Mouse (Mus musculus) MEL (cell line): ENCODE data around the gene Dtx4. TPM values are rescaled to one million over a fixed set of nuclear protein-coding genes. Genes with fewer than 3 reads are reported as not detected.
A peak's percentile ranks its signal among the peaks of the same experiment; 100 is the strongest.

ENCODE experiments used
- DNase-seq: peaks from one replicate; pipeline ENCODE4 v3.0.0; 2011; ENCODE audit warnings: low read depth, low spot score
- H3K27ac ChIP-seq: 2 replicates; pipeline ENCODE4 v1.5.1; 2012; ENCODE audit warnings: low read depth, mild to moderate bottlenecking, control low read depth, low read length, moderate library complexity; ENCODE audit not compliant: control insufficient read depth
- H3K27me3 ChIP-seq, 2 experiments: fragments of 150-350 bp in 1 of 2; sonication (generic) in 1 of 2; 2 replicates each; pipeline ENCODE4 v1.6.1; 2012; ENCODE audit warnings: low read length in 2 of 2, mild to moderate bottlenecking in 2 of 2, improper control_type of control experiment in 1 of 2, moderate library complexity in 1 of 2; ENCODE audit not compliant: insufficient read depth in 2 of 2, control insufficient read depth in 1 of 2
- H3K36me3 ChIP-seq, 2 experiments: 2 replicates each; pipeline ENCODE4 v1.6.1; 2012 to 2014; ENCODE audit warnings: low read length in 2 of 2, improper control_type of control experiment in 1 of 2, inconsistent platforms in 1 of 2, mild to moderate bottlenecking in 1 of 2; ENCODE audit not compliant: insufficient read depth in 2 of 2, control insufficient read depth in 1 of 2
- H3K4me1 ChIP-seq, 2 experiments: fragments of 150-350 bp in 1 of 2; sonication (generic) in 1 of 2; 2 replicates each; pipeline ENCODE4 v1.6.1; 2012; ENCODE audit warnings: low read length in 2 of 2, improper control_type of control experiment in 1 of 2, mild to moderate bottlenecking in 1 of 2; ENCODE audit not compliant: insufficient read depth in 2 of 2, control insufficient read depth in 1 of 2
- H3K4me3 ChIP-seq, 2 experiments: fragments of 150-350 bp in 1 of 2; sonication (generic) in 1 of 2; 2 replicates each; pipeline ENCODE4 v1.5.1; 2012; ENCODE audit warnings: low read depth in 2 of 2, low read length in 2 of 2, mild to moderate bottlenecking in 2 of 2, moderate library complexity in 2 of 2, control low read depth in 1 of 2, improper control_type of control experiment in 1 of 2; ENCODE audit not compliant: control insufficient read depth in 1 of 2, insufficient read depth in 1 of 2
- H3K79me2 ChIP-seq: 2 replicates; pipeline ENCODE4 v1.6.1; 2012; ENCODE audit warnings: mild to moderate bottlenecking, low read length, moderate library complexity; ENCODE audit not compliant: control insufficient read depth, poor library complexity, insufficient read depth
- H3K9ac ChIP-seq: 2 replicates; pipeline ENCODE4 v1.6.1; 2012; ENCODE audit warnings: low read depth, mild to moderate bottlenecking, control low read depth, low read length, moderate library complexity; ENCODE audit not compliant: control insufficient read depth, poor library complexity, severe bottlenecking
- H3K9me3 ChIP-seq: fragments of 150-350 bp; sonication (generic); replicated peaks from 2 replicates; pipeline ENCODE4 v1.6.1; 2012; ENCODE audit warnings: mild to moderate bottlenecking, low read length, improper control_type of control experiment, moderate library complexity; ENCODE audit not compliant: insufficient read depth
- BHLHE40 ChIP-seq: IDR thresholded peaks from 2 replicates; pipeline ENCODE4 v1.6.1; 2012; ENCODE audit warnings: low read depth, mild to moderate bottlenecking, inconsistent platforms, low read length, improper control_type of control experiment, borderline replicate concordance
- CHD2 ChIP-seq: IDR thresholded peaks from 2 replicates; pipeline ENCODE4 v1.6.1; 2011; ENCODE audit warnings: low read length, improper control_type of control experiment
- EP300 ChIP-seq, 2 experiments: IDR thresholded peaks; 2 replicates each; pipeline ENCODE4 v1.6.1; 2011; ENCODE audit warnings: improper control_type of control experiment in 2 of 2, low read length in 2 of 2, low read depth in 1 of 2, mild to moderate bottlenecking in 1 of 2
- GABPA ChIP-seq: IDR thresholded peaks from 2 replicates; pipeline ENCODE4 v1.6.1; 2012; ENCODE audit warnings: low read depth, mild to moderate bottlenecking, inconsistent platforms, low read length, improper control_type of control experiment, moderate library complexity
- MAFK ChIP-seq: IDR thresholded peaks from 2 replicates; pipeline ENCODE4 v1.6.1; 2011; ENCODE audit warnings: low read depth, mild to moderate bottlenecking, low read length, improper control_type of control experiment, borderline replicate concordance
- MAX ChIP-seq: IDR thresholded peaks from 2 replicates; pipeline ENCODE4 v1.6.1; 2011; ENCODE audit warnings: low read length, improper control_type of control experiment
- MAZ ChIP-seq: IDR thresholded peaks from 2 replicates; pipeline ENCODE4 v1.6.1; 2012; ENCODE audit warnings: low read depth, mild to moderate bottlenecking, inconsistent platforms, low read length, improper control_type of control experiment
- MEF2A ChIP-seq: IDR thresholded peaks from 2 replicates; pipeline ENCODE4 v1.6.1; 2014; ENCODE audit warnings: low read depth, mild to moderate bottlenecking, inconsistent platforms, low read length, improper control_type of control experiment; ENCODE audit not compliant: poor library complexity, insufficient replicate concordance, severe bottlenecking; ENCODE audit errors: extremely low read depth
- MYB ChIP-seq: IDR thresholded peaks from 2 replicates; pipeline ENCODE4 v1.6.1; 2011; ENCODE audit warnings: mild to moderate bottlenecking, low read depth, low read length, improper control_type of control experiment
- MYC ChIP-seq: IDR thresholded peaks from 2 replicates; pipeline ENCODE4 v1.6.1; 2011; ENCODE audit warnings: low read depth, mild to moderate bottlenecking, low read length, improper control_type of control experiment, moderate library complexity
- POLR2AphosphoS5 ChIP-seq: IDR thresholded peaks from 2 replicates; pipeline ENCODE4 v1.6.1; 2012; ENCODE audit warnings: low read depth, borderline replicate concordance, mild to moderate bottlenecking, inconsistent platforms, low read length, moderate library complexity, mixed read lengths
- RAD21 ChIP-seq: IDR thresholded peaks from 2 replicates; pipeline ENCODE4 v1.6.1; 2011; ENCODE audit warnings: mild to moderate bottlenecking, low read depth, low read length, improper control_type of control experiment
- RCOR1 ChIP-seq: IDR thresholded peaks from 2 replicates; pipeline ENCODE4 v1.6.1; 2012; ENCODE audit warnings: low read depth, mild to moderate bottlenecking, inconsistent platforms, low read length, improper control_type of control experiment
- SIN3A ChIP-seq: IDR thresholded peaks from 2 replicates; pipeline ENCODE4 v1.6.1; 2012; ENCODE audit warnings: low read length, improper control_type of control experiment, inconsistent platforms
- SMC3 ChIP-seq: IDR thresholded peaks from 2 replicates; pipeline ENCODE4 v1.6.1; 2011; ENCODE audit warnings: low read depth, low read length, improper control_type of control experiment
- TBP ChIP-seq: IDR thresholded peaks from 2 replicates; pipeline ENCODE4 v1.8.0; 2011; ENCODE audit warnings: low read depth, low read length, improper control_type of control experiment
- USF1 ChIP-seq: IDR thresholded peaks from 2 replicates; pipeline ENCODE4 v1.6.1; 2014; ENCODE audit warnings: low read depth, mild to moderate bottlenecking, inconsistent platforms, low read length, improper control_type of control experiment, moderate library complexity
- USF2 ChIP-seq, 2 experiments: IDR thresholded peaks; 2 replicates each; pipeline ENCODE4 v1.6.1; 2011 to 2012; ENCODE audit warnings: improper control_type of control experiment in 2 of 2, low read length in 2 of 2, borderline replicate concordance in 1 of 2, inconsistent platforms in 1 of 2, low read depth in 1 of 2, mild to moderate bottlenecking in 1 of 2; ENCODE audit not compliant: insufficient read depth in 1 of 2
- ZC3H11A ChIP-seq: IDR thresholded peaks from 2 replicates; pipeline ENCODE4 v1.6.1; 2012; ENCODE audit warnings: low read depth, mild to moderate bottlenecking, inconsistent platforms, low read length, improper control_type of control experiment
- ZMIZ1 ChIP-seq: IDR thresholded peaks from 2 replicates; pipeline ENCODE4 v1.6.1; 2012; ENCODE audit warnings: low read depth, mild to moderate bottlenecking, inconsistent platforms, low read length, improper control_type of control experiment, moderate library complexity
- ZNF384 ChIP-seq: IDR thresholded peaks from 2 replicates; pipeline ENCODE4 v1.6.1; 2012; ENCODE audit warnings: low read depth, mild to moderate bottlenecking, inconsistent platforms, low read length, improper control_type of control experiment
- polyA plus RNA-seq, 2 experiments: library from polyadenylated mRNA; stranded (reverse) in 1 of 2; unstranded in 1 of 2; fragments of >175 nt in 1 of 2; fragments of >200 nt in 1 of 2; gene quantifications; 2 replicates each; pipeline versions ENCODE4 v1.2.1 to v1.2.4; 2012; ENCODE audit warnings: low replicate concordance in 2 of 2, low read depth in 1 of 2; ENCODE audit not compliant: insufficient read length in 2 of 2, insufficient read depth in 1 of 2, missing spikeins in 1 of 2
- total RNA-seq: library from RNA; depleted of rRNA; stranded (reverse); fragments of 300-350 nt; gene quantifications from 2 replicates; pipeline ENCODE4 v1.2.3, GENCODE M21; 2012

Dtx4 gene
- total and polyA plus RNA-seq, 3 experiments, result 2.2 to 8.8 TPM; not detected in 1

DNA sequence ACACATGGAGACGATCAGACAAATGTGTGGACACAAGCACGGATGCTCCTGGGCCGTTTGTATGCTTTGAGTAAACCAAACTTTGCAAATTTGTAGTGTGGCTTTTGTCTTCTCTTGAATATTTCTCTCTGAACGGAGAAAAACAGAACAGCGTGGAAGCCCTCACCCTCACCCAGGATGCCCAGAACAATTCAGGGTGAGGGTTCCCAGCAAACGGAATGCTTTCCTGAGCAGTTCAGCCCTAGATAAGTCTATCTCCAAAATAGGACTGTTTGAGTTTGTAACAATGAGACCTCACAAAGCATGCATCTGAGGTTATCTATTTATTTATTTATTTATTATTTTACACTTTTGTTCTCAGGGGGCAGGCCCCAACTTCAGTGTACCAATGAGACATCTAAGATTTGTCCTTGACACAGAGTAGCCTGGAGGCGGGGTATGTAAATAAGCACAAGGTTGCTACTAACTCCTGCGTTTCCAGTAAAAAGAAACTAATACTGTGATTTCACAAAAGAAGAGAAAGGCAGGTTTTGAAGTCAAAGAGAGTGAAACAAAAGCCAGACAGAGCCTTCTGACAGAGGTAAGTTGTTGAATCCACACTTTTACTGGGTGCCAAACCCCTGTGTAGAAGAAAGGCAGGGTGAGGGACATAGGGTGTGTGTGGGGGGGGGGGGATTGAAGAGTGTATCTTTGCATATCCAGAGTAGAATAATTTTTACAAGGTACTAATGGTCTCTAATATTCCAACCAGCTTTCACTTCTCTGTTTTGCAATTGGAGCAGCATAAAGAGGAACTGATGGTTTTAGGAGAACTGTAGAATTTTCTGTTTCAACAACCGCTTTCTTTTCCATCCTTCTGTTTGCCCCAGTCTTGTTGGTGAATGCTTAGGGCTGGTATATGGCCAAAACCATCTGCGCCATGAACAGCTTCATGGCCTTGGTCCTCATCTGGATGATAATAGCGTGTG, 40.7 kb downstream of the Dtx4 start, which contains the start of gene Mpeg1:
TSS of gene Mpeg1 (plus strand) at position 498 of the 968 bp plus-strand sequence.
- H3K79me2 ChIP-seq, result no peaks in the 10 kb centered on the region
- peak; percentile 20 for DNase-seq
- H3K27ac ChIP-seq, result no peak within 1 kb of the TSS
- no peak within 1 kb of the TSS for H3K4me3 ChIP-seq
- no peak for TF ChIP-seq USF2 (IDR thresholded peaks at IDR 0.05; ENCODE audit: borderline replicate concordance in 1 of 2, insufficient read depth in 1 of 2, low read depth in 1 of 2, low read length in 2 of 2)
- TF ChIP-seq ZC3H11A, result no peak
- no peak for TF ChIP-seq USF1
- H3K36me3 ChIP-seq, result peaks cover 0 to 9% of the 10 kb centered on the region in 2 experiments; a peak in 2 of 4 replicates
- H3K27me3 ChIP-seq, result no peaks in the 10 kb centered on the region; a peak in 1 of 4 replicates
- no peak within 1 kb of the TSS for H3K9ac ChIP-seq
- H3K9me3 ChIP-seq, result no peaks in the 10 kb centered on the region
- peaks cover 3 to 4% of the 10 kb centered on the region in 2 experiments; a peak in 2 of 4 replicates for H3K4me1 ChIP-seq

DNA sequence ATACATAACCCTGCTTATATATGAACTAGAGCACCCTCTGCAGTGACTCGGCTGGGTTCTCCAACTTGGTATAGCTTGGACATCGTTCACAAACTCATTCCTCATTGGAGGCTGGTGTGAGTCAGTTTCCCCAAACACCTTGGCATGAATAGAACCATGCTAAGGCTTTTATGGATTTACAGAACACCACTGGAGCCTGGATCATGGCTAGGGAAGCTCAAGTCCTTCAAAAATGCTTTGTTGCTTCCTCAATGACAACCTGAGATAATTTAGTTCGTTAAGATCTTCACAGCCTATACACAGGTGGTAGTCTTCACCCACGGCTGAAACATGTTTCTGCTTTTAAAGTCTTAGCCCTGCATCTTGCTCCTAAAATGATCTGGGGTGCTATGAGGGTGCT, 41.7 kb downstream of the Dtx4 start:
- no peak for DNase-seq
- H3K9me3 ChIP-seq, result no peaks in the 10 kb centered on the region
- no peak overlapping the region for H3K9ac ChIP-seq
- TF ChIP-seq MYB (no peak), MYC (no peak), RCOR1 (no peak), ZMIZ1 (no peak), MEF2A (no peak), MAZ (no peak), MAX (no peak), CHD2 (no peak), POLR2AphosphoS5 (no peak), SIN3A (no peak), USF1 (no peak), EP300 (IDR thresholded peaks at IDR 0.05; ENCODE audit: low read depth in 1 of 2, low read length in 2 of 2) (no peak), TBP (no peak), GABPA (no peak), ZNF384 (no peak), SMC3 (no peak), BHLHE40 (no peak), RAD21 (no peak), MAFK (no peak)
- H3K79me2 ChIP-seq, result no peaks in the 10 kb centered on the region
- no peak overlapping the region for H3K27ac ChIP-seq
- H3K36me3 ChIP-seq, result peaks cover 0 to 9% of the 10 kb centered on the region in 2 experiments; a peak in 2 of 4 replicates
- no peaks in the 10 kb centered on the region; a peak in 1 of 4 replicates for H3K27me3 ChIP-seq
- H3K4me3 ChIP-seq, result no peak overlapping the region
- H3K4me1 ChIP-seq, result peaks cover 2 to 4% of the 10 kb centered on the region in 2 experiments; a peak in 2 of 4 replicates
